Mouse (Mus musculus) liver, adult 2 months (tissue): Measurements from ENCODE around the gene Cfap126.

Source experiments
- CTCF ChIP-seq: fragments of 200-500 bp; IDR thresholded peaks from 2 replicates; pipeline ENCODE4 v1.5.1; 2011; ENCODE audit warnings: low read depth, low read length, control low read depth
- POLR2A ChIP-seq: fragments of 200-500 bp; IDR thresholded peaks from 2 replicates; pipeline ENCODE4 v1.6.1; 2011; ENCODE audit warnings: low read length, control low read depth; ENCODE audit not compliant: insufficient read depth; ENCODE audit errors: extremely low read depth

- TF ChIP-seq CTCF (no peak), POLR2A (no peak)
Measured at GRCm38 (mm10) chr1:171097612-171098011, 16.1 kb upstream of the Cfap126 start.
